Mouse (Mus musculus) stomach, postnatal 0 days (tissue): Measurements from ENCODE around the gene Sel1l3. TPM values are rescaled to one million over a fixed set of nuclear protein-coding genes. Genes with fewer than 3 reads are reported as not detected.

Source experiments
- ATAC-seq: fragments of 200-750 bp; cut with Nextera tagmentation; 2 replicates; pipeline ENCODE4 v1.8.0; 2017; ENCODE audit not compliant: low FRiP score, low TSS enrichment
- DNase-seq: peaks from one replicate; pipeline ENCODE4 v3.0.0-alpha.2; 2016; ENCODE audit warnings: low spot score
- H3K27ac ChIP-seq: fragments of 300-500 bp; sonication (generic); replicated peaks from 2 replicates; pipeline ENCODE4 v1.5.1; 2014; ENCODE audit warnings: mild to moderate bottlenecking, control low read depth
- H3K27me3 ChIP-seq: fragments of 300-500 bp; sonication (generic); 2 replicates; pipeline ENCODE4 v1.6.1; 2014; ENCODE audit warnings: low read length; ENCODE audit not compliant: control insufficient read depth, insufficient read depth
- H3K36me3 ChIP-seq: fragments of 300-500 bp; sonication (generic); 2 replicates; pipeline ENCODE4 v1.6.1; 2014; ENCODE audit warnings: low read length, mixed read lengths; ENCODE audit not compliant: control insufficient read depth, insufficient read depth
- H3K4me1 ChIP-seq: fragments of 300-500 bp; sonication (generic); replicated peaks from 2 replicates; pipeline ENCODE4 v1.6.1; 2014; ENCODE audit warnings: antibody characterized with exemption; ENCODE audit not compliant: control insufficient read depth, insufficient read depth
- H3K4me2 ChIP-seq: fragments of 300-500 bp; sonication (generic); replicated peaks from 2 replicates; pipeline ENCODE4 v1.6.1; 2014; ENCODE audit warnings: low read depth, mild to moderate bottlenecking, control low read depth, moderate library complexity
- H3K4me3 ChIP-seq: fragments of 300-500 bp; sonication (generic); 2 replicates; pipeline ENCODE4 v1.5.1; 2014; ENCODE audit warnings: low read depth, low read length, control low read depth
- H3K9ac ChIP-seq: fragments of 300-500 bp; sonication (generic); 2 replicates; pipeline ENCODE4 v1.6.1; 2014; ENCODE audit warnings: mild to moderate bottlenecking, low read length, control low read depth, mixed read lengths
- H3K9me3 ChIP-seq: fragments of 300-500 bp; sonication (generic); 2 replicates; pipeline ENCODE4 v1.6.1; 2016; ENCODE audit warnings: low read length; ENCODE audit not compliant: control insufficient read depth
- CTCF ChIP-seq: IDR thresholded peaks from 2 replicates; pipeline ENCODE4 v1.5.1; 2016; ENCODE audit warnings: antibody characterized with exemption, low read depth, mild to moderate bottlenecking, moderate library complexity
- EP300 ChIP-seq: optimal IDR thresholded peaks from 2 replicates; pipeline ENCODE3; 2016; ENCODE audit warnings: antibody characterized with exemption
- WGBS: fragments of 180-500 bp; shearing (Covaris S2); extraction: QIAGEN DNeasy Blood & Tissue Kit; methylation state at CpG from one replicate; pipeline ENCODE4 v1.1.7; 2014; 5-methylcytosine and 5-hydroxymethylcytosine counted together
- polyA plus RNA-seq: library from polyadenylated mRNA; unstranded; fragments of >200 nt; fragmentation: Nextera tagmentation; extraction: Ambion mirVana; gene quantifications from 2 replicates; pipeline ENCODE4 v1.2.1, GENCODE M21; 2015

The Sel1l3 gene
- polyA plus RNA-seq, 1 experiment from 2014 or later: 10.0 TPM

GRCm38 (mm10) chr5:53167564-53167963 is 46.2 kb downstream of the Sel1l3 start:
- ATAC-seq: no peak
- no peaks in the 10 kb centered on the region for H3K36me3 ChIP-seq
- H3K27me3 ChIP-seq: no peaks in the 10 kb centered on the region
- WGBS: 89% methylated on average over 4 of the region's 4 CpGs
- TF ChIP-seq EP300 (no peak), CTCF (no peak)
- H3K4me2 ChIP-seq: no peak overlapping the region
- no peak for DNase-seq
- H3K9me3 ChIP-seq: no peaks in the 10 kb centered on the region
- H3K4me1 ChIP-seq: no peaks in the 10 kb centered on the region
- H3K4me3 ChIP-seq: no peak overlapping the region
- H3K27ac ChIP-seq: no peak overlapping the region
- no peak overlapping the region for H3K9ac ChIP-seq

- 45% methylated on average over 5 of the region's 5 CpGs for WGBS
- TF ChIP-seq EP300 (no peak), CTCF (no peak)
These were observed 48.1 kb downstream of the Sel1l3 start for GRCm38 (mm10) chr5:53165672-53166071.

GRCm38 (mm10) chr5:53162436-53162835 is 51.3 kb downstream of the Sel1l3 start:
- DNase-seq (no peak), ATAC-seq (no peak)
- Histone ChIP-seq H3K4me3 (no peak overlapping the region), H3K4me1 (no peaks in the 10 kb centered on the region), H3K36me3 (no peaks in the 10 kb centered on the region), H3K9me3 (no peaks in the 10 kb centered on the region), H3K27ac (no peak overlapping the region), H3K4me2 (no peak overlapping the region), H3K9ac (no peak overlapping the region), H3K27me3 (no peaks in the 10 kb centered on the region)
- 93% methylated on average over 8 of the region's 8 CpGs for WGBS
- TF ChIP-seq CTCF (no peak), EP300 (no peak)

More at GRCm38 (mm10) chr5:53165672-53166071, 48.1 kb downstream of the Sel1l3 start:
- Histone ChIP-seq H3K27ac (no peak overlapping the region), H3K36me3 (no peaks in the 10 kb centered on the region), H3K4me3 (no peak overlapping the region), H3K4me2 (no peak overlapping the region), H3K9me3 (no peaks in the 10 kb centered on the region), H3K9ac (no peak overlapping the region), H3K27me3 (no peaks in the 10 kb centered on the region), H3K4me1 (no peaks in the 10 kb centered on the region)
- peak; percentile 82; the same call in 1 of the 2 replicates for ATAC-seq
- DNase-seq: peak; percentile 54

GRCm38 (mm10) chr5:53161506-53162186 is 52.1 kb downstream of the Sel1l3 start:
- H3K36me3 ChIP-seq: no peaks in the 10 kb centered on the region
- no peaks in the 10 kb centered on the region for H3K9me3 ChIP-seq
- DNase-seq (no peak), ATAC-seq (no peak)
- H3K4me1 ChIP-seq: no peaks in the 10 kb centered on the region
- H3K27ac ChIP-seq: no peak overlapping the region
- TF ChIP-seq EP300 (no peak), CTCF (no peak)
- H3K4me2 ChIP-seq: no peak overlapping the region
- no peak overlapping the region for H3K4me3 ChIP-seq
- no peaks in the 10 kb centered on the region for H3K27me3 ChIP-seq
- H3K9ac ChIP-seq: no peak overlapping the region
- WGBS: 92% methylated on average over 8 of the region's 8 CpGs

GRCm38 (mm10) chr5:53160207-53160606 is 53.5 kb downstream of the Sel1l3 start:
- H3K4me2 ChIP-seq: no peak overlapping the region
- H3K9ac ChIP-seq: no peak overlapping the region
- no peak overlapping the region for H3K4me3 ChIP-seq
- no peak for DNase-seq
- no peak overlapping the region for H3K27ac ChIP-seq
- no peak for ATAC-seq
- TF ChIP-seq EP300 (no peak), CTCF (no peak)
- 83% methylated on average over 6 of the region's 6 CpGs for WGBS
- no peaks in the 10 kb centered on the region for H3K27me3 ChIP-seq
- no peaks in the 10 kb centered on the region for H3K36me3 ChIP-seq
- H3K4me1 ChIP-seq: no peaks in the 10 kb centered on the region
- H3K9me3 ChIP-seq: no peaks in the 10 kb centered on the region

GRCm38 (mm10) chr5:53159631-53160030 is 54.1 kb downstream of the Sel1l3 start:
- no peak overlapping the region for H3K27ac ChIP-seq
- no peak overlapping the region for H3K9ac ChIP-seq
- H3K4me1 ChIP-seq: no peaks in the 10 kb centered on the region
- ATAC-seq: no peak
- no peak for TF ChIP-seq CTCF
- TF ChIP-seq EP300: no peak
- no peaks in the 10 kb centered on the region for H3K9me3 ChIP-seq
- WGBS: 85% methylated on average over 4 of the region's 4 CpGs
- H3K36me3 ChIP-seq: no peaks in the 10 kb centered on the region
- no peak for DNase-seq
- H3K4me2 ChIP-seq: no peak overlapping the region
- H3K4me3 ChIP-seq: no peak overlapping the region
- no peaks in the 10 kb centered on the region for H3K27me3 ChIP-seq
